Mouse (Mus musculus) gastrocnemius, adult 18-20 months (tissue): ENCODE results near the gene H2-M10.5. TPM values are rescaled to one million over a fixed set of nuclear protein-coding genes. Genes with fewer than 3 reads are reported as not detected.
"Not testable (repeated sequence)": the region's sequence is repeated elsewhere in the genome, so short reads cannot be mapped to it uniquely, and the experiment has no call there.

Source experiments
- DNase-seq: peaks from one replicate; pipeline ENCODE4 v3.0.0; 2021; ENCODE audit warnings: low spot score
- long read RNA-seq, 2 experiments: library from polyadenylated mRNA; stranded (forward); transcript quantifications; one replicate each; pipeline ENCODE4 v2.0.0; 2021
- total RNA-seq, 2 experiments: library from RNA; stranded (reverse); gene quantifications; 2 replicates each; pipeline ENCODE4 v1.2.3; 2021

H2-M10.5 gene
- total RNA-seq: not detected
- long read RNA-seq, experiment 1: 0 reads
- long read RNA-seq, experiment 2: 0 reads

DNA sequence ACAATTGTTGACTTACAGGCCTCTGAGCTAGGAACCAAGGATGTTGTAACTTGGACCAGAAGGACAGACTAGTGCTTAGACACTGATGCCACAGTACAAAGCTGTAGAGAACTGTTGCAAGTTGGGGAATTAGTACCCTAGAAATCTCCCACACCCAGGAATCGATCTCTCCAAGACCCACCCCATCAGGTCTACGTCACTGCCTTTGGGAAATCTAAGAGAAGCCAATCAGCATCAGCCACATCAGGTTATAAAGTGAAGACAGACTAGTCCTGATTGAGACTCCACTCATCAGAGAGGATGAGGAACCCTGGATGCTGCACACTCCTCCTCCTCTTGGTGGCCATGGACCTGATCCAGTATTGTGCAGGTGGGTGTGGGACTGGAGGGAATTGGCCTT lies at the start of gene H2-M10.5:
Gene H2-M10.5, plus strand, starts transcription at position 301 of the 400 bp plus-strand sequence.
- DNase-seq: not testable (repeated sequence)

DNA sequence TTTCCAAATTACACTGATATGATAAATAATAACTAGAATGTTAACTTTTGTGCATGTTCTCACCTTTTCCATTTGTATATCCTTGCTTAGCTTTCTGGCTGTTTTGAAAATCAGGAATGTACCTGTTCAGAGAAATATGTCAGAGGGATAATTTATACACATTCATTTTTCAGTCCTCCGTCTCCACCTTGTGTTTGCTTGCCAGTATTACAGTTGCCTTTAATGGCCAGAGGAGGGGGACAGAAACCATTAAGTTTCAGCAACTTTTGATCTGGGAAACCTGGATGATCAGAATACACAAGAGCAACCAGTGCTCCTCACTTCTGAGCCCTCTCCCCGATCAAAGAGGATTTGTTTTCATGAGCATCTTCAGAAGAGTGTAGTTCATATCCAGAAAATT lies 46.7 kb upstream of the H2-M10.5 start:
- DNase-seq: no peak

GRCm38 (mm10) chr17:36763816-36764215 lies 8.9 kb upstream of the H2-M10.5 start:
- no peak for DNase-seq

DNA sequence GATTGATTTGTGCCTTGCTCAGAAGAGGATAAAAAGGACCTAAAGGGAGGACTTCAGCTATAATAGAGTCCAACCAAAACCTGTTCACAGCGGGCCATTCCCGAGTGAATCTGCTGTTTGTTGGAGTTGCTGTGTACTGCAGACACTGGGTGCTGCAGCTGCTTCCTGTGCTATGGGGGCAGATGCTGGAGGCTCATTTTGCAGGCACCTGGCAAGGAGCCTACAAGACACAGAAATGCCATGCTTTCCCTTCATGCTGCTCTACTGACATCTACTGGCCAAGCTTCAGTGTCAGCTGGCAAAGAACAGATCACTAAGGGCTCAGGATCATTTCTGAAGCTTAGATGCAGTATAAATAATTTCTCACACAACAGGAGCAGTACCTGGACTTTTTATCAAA lies 8.5 kb upstream of the H2-M10.5 start:
- DNase-seq: peak; percentile 17

DNA sequence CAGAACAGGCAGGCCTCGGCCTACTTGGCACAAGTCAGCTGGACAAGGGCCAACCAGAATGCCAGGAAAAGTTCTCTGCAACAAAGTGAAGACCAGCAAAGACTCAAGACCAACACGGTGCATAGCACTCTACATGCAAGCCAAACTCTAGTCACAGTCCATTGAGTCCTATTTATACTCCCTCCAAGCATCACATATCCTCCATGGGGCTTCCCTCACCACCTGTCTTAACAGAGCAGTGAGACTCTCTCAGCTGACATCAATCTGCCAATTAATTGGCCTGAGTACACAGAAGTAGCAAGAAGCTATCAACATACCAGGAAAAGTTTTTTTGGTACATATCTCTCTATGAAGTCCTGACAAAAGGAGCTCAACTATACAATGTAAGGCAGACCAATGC lies 7.3 kb upstream of the H2-M10.5 start:
- not testable (repeated sequence) for DNase-seq

DNA sequence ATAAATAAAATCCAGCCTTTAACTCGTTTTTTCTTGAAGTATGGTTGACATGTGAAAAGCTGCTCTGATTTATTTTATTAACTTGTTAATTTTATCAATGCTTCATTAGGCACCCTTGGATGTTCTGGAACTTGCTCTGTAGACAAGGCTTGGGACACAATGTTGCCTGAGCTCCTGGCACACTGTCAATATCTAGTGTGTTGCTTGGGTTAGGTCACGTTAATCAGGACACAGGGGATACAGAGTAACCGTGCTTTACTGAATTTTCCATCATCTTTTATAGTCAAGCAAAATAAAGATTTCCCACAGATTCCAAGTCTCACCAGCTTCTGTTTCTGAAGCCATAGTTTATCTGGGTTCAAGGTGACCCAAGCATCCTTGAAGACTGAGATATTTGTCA lies 8.8 kb downstream of the H2-M10.5 start:
- DNase-seq: no peak

DNA sequence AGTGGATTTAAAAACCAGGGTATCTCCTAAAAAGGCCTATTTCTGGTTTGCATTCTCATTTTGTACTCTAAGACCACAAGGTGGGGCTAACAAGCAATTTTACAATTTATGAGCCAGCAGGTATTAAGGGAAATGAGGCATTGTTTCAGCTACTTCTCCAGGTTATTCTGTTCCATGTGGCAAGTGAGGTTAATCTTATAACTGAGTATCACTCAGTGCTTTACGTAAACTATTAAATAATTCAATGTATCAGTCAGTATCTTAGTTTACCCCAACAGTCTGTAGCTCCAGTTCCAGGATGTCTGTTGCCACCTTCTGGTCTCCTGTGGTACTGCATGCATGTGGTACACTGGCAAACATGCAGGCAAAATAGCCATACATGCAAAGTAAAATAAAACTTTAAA lies 13.8 kb downstream of the H2-M10.5 start:
- DNase-seq: peak; percentile 27

- no peak for DNase-seq
Measured at GRCm38 (mm10) chr17:36788351-36788750, 15.6 kb downstream of the H2-M10.5 start.

GRCm38 (mm10) chr17:36788801-36789200 lies 16.1 kb downstream of the H2-M10.5 start:
- DNase-seq: peak; percentile 80

DNA sequence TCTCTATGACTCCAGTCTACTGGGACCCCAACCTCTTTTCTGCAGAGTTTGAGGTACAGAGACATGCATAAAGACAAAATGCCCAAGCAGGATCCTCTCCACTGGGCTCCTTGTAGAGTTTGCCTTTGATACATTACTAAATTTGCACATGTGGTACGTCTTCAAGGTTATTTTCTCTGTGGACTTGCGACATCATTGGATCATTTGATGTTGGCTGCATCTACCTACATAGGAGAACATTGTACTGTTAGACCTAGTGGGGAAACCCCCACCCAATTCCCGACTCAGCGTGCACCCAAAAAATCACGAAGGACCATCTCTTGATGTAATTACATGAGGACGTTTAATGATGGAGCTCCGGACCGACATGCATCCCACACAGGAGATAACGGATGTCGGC lies 26.8 kb downstream of the H2-M10.5 start:
- DNase-seq: no peak

DNA sequence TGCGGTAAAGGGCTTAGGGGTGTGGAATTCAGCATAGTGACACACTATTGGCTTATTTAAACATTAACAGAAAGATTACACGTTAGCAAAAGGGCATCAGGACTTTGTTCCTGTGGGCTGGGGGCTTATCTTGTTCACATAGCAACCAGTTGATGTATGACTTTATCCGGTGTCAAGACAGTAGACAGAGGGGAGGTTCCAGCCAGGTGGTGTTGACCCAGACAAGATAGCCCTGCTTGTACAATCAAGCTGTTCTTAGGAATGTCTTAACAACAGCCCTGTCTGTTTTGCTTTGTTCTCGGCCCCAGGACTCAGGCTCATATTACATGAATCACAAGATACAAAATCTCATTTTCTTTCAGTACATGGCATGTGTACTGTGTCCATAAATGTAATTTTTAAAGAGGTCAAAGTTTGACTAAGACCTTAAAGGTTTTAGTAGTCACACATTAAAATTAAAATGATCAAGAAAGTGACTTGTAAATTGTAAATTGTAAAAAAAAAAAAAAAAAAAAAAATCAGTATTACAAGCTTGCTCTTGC lies 27.3 kb downstream of the H2-M10.5 start:
- not testable (repeated sequence) for DNase-seq

DNA sequence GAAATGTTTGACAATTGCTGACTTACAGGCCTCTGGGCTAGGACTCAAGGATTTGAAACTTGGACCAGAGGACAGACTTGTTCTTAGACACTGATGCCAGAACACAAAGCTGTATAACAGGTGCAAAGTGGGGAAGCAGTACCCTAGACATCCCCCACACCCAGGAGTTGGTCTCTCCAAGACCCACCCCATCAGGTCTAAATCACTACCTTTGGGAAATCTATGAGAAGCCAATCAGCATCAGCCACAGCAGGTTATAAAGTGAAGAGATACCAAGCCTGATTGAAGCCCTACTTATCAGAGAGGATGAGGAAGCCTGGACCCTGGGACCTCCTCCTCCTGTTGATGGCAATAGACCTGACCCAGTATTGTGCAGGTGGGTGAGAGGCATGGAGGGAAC lies 39.2 kb downstream of the H2-M10.5 start, which contains the start of gene H2-M10.6:
Gene H2-M10.6, plus strand, starts transcription at position 301 of the 400 bp plus-strand sequence.
- no peak for DNase-seq

DNA sequence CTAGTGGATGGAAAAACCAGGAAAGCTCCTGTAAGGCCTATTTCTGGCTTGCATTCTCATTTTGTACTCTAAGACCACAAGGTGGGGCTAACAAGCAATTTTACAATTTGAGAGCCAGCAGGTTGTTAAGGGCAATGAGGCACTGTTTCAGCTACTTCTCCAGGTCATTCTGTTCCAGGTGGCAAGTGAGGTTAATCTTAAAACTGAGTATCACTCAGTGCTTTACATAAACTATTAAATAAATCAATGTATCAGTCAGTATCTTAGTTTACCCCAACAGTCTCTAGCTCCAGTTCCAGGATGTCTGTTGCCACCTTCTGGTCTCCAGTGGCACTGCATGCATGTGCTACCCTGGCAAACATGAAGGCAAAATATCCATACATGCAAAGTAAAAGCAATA lies 51.3 kb downstream of the H2-M10.5 start:
- DNase-seq: peak; percentile 44

GRCm38 (mm10) chr17:36825525-36825924 lies 52.8 kb downstream of the H2-M10.5 start:
- DNase-seq: no peak

Other genes starting within 250 kb of the H2-M10.5 start
- not detected for gene H2-M11, start 225.8 kb upstream of the H2-M10.5 start, total RNA-seq
- not detected for gene H2-M9, start 130.2 kb upstream of the H2-M10.5 start, total RNA-seq
- not detected for gene H2-M1, start 100.7 kb upstream of the H2-M10.5 start, total RNA-seq
- gene H2-M10.6, start 39.3 kb downstream of the H2-M10.5 start, total RNA-seq: not detected
- 10 to 100 TPM; 18.4 to 18.7 TPM for gene Trim26, start 64.2 kb downstream of the H2-M10.5 start, total RNA-seq
- gene Trim15, start 94.3 kb downstream of the H2-M10.5 start, total RNA-seq: not detected
- not detected for gene Trim10, start 96.7 kb downstream of the H2-M10.5 start, total RNA-seq
- gene Trim40, start 117.2 kb downstream of the H2-M10.5 start, total RNA-seq: not detected
- not detected for gene Trim31, start 125.2 kb downstream of the H2-M10.5 start, total RNA-seq
- under 1 TPM; 0.23 to 0.24 TPM for gene Rnf39, start 170.0 kb downstream of the H2-M10.5 start, total RNA-seq
- gene Ppp1r11, start 178.8 kb downstream of the H2-M10.5 start, total RNA-seq: 10 to 100 TPM; 58.9 to 65.9 TPM
- 10 to 100 TPM; 21.9 to 22.1 TPM for gene Znrd1, start 185.6 kb downstream of the H2-M10.5 start, total RNA-seq
- gene Znrd1as, start 185.7 kb downstream of the H2-M10.5 start, total RNA-seq: 10 to 100 TPM; 26.5 to 26.6 TPM
- under 1 TPM in 1 of 2 experiments, not detected in 1; 0.37 TPM for gene 2410137M14Rik, start 208.3 kb downstream of the H2-M10.5 start, total RNA-seq
- not detected for gene H2-M5, start 216.6 kb downstream of the H2-M10.5 start, total RNA-seq
- not detected for gene Zfp57, start 228.3 kb downstream of the H2-M10.5 start, total RNA-seq